Mouse (Mus musculus) heart, postnatal 0 days (tissue): ENCODE measurements around the gene Robo1.

ENCODE experiments used
- CTCF ChIP-seq: IDR thresholded peaks from 2 replicates; pipeline ENCODE4 v1.5.1; 2016; ENCODE audit warnings: antibody characterized with exemption, control low read depth, low read depth
- EP300 ChIP-seq: IDR thresholded peaks from 2 replicates; pipeline ENCODE4 v1.6.1; 2016; ENCODE audit warnings: antibody characterized with exemption, low read depth

DNA sequence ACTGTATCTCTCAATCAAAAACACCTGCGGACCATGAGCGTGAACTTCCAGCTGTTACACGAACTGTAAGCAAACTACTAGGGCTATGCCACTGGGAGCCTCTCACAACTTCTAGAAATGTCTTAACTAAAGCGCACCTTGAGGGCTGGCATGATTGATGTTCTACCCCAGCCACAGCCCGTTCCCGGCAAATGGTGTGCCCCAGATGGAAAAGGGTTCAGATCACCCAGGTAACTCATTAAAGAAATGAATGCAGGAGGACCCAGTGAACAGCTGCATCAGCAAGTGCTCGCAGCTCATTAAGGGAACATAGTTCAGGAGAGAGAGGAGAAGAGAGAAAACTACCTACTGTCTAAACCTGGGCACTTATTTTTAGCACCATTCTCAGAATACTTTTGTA lies 759.7 kb downstream of the Robo1 start:
- TF ChIP-seq EP300 (no peak), CTCF (no peak)
